Mouse (Mus musculus): ENCODE measurements around the gene Dnajb14.

DNA sequence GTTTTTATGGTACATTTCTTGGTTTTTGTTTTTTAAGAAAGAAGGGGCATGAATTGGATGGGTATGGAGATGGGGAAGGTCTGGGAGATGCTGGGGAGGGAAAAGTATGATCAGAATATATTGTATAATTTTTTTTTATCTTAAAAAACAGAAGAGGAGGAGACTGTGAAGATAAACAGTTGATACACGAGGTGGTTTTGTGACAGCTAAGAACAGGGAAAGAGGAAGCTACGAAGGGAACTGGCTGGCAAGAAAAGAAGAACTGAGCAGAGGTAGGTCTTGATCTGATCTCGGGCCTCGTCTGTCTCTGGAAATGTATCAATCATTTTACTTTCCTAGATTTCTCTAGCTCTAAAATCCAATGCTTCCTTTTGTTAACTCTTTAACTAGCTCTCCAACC is 80.0 kb downstream of the Dnajb14 start:
- no peak for TF ChIP-seq POLR2A (IDR thresholded peaks at IDR 0.05; ENCODE audit: low read depth, low read length)
- TF ChIP-seq ZMIZ1 (IDR thresholded peaks at IDR 0.05; ENCODE audit: low read depth, low read length) = no peak
- TF ChIP-seq CTCF (conservative IDR thresholded peaks at IDR 0.05 in 1 of 2, IDR thresholded peaks at IDR 0.05 in 1 of 2; ENCODE audit: low read depth in 2 of 2, low read length in 2 of 2) = no peak
- TF ChIP-seq NELFE (IDR thresholded peaks at IDR 0.05; ENCODE audit: low read depth, low read length) = no peak
- no peak for TF ChIP-seq SIN3A (IDR thresholded peaks at IDR 0.05; ENCODE audit: low read length)
- TF ChIP-seq USF1 (IDR thresholded peaks at IDR 0.05; ENCODE audit: low read depth, low read length) = no peak
- TF ChIP-seq BHLHE40 (IDR thresholded peaks at IDR 0.05; ENCODE audit: low read depth, low read length) = no peak
- TF ChIP-seq TCF12 (IDR thresholded peaks at IDR 0.05; ENCODE audit: low read depth, low read length) = no peak
- TF ChIP-seq MEF2A (IDR thresholded peaks at IDR 0.05; ENCODE audit: borderline replicate concordance, low read depth, low read length) = no peak
- no peak for TF ChIP-seq ZC3H11A (IDR thresholded peaks at IDR 0.05; ENCODE audit: low read depth, low read length)
- no peak for TF ChIP-seq MAX (IDR thresholded peaks at IDR 0.05; ENCODE audit: low read length)

All from CH12.LX (cell line).